Mouse (Mus musculus) Muller cell, postnatal 12 days (primary cell): Measurements from ENCODE around the gene Papss2.

ENCODE experiments used
- DNase-seq: peaks from one replicate; pipeline ENCODE4 v3.0.0-alpha.2; 2015; ENCODE audit errors: inconsistent ontology term

Papss2 gene

DNA sequence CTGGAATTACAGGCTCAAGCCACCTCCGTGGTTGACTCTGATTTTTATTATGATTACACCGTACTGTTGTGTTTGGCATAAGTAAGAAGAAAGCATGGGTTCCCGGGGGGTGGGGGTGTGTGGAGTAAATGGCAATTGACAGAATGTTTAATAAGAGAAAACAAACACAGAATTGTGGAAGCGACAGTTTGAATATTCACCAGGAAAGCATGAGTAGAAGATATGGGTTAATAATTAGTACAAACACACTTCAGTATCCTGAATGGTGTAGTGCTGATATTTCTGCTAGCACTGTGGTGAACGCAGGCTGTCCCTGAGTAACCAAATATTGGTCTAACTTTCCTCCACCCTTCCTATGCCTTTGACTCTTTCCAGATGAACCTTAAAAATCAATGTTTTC is 3.8 kb downstream of the Papss2 start:
- DNase-seq, result no peak

DNA sequence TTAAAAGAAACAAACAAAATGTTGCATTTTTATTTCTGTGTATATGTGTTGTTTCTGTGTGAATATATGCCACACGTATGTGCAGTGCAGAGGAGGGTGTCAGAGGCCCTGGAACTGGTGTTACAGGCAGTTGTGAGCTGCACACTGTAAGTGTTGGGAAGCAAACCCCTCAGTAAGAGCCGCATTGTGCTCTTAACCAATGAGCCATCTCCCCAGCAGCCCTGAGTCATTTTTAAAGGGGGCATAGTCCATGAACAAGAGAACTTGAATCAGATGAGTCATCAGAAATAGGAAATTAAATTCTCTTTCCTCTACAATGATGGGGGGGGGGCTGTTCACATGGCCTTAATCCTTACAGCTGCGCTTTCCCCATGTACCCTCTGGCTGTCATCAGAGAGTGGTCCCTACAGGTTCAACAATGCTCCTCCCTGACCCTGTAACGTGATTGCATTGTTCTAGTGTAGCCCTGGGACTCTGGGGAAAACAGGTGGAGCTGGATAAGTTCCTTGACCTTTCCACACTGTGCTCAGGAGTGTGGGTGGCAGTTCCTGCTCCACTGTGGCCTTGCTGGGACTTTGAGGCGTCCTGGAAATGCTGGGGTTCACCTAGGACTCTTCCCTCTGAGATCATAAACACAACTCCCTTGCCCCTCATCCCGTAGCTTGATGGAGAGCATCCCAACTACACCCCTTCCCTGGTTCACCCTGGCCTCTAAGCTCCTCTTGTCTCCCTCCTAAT is 5.6 kb downstream of the Papss2 start:
- no peak for DNase-seq

DNA sequence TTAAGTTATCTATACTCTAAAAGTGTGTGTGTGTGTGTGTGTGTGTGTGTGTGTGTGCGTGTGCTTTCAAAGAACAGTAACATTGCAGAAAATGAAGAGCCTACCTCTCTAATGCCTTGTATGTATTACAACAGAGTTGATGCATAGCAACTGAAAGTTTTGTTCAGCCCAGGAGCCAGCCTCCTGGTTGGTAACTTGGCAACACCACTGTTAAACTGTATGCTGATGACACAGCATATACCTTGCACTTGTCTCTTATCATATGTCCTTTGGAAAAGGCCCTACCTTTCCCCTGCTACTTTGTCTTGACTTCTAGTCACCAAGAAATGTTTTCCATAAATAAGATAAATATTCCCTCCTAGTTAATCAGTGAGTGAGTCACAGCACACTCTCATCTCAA is 7.9 kb downstream of the Papss2 start:
- DNase-seq, result no peak

GRCm38 (mm10) chr19:32604127-32604526 is 8.5 kb downstream of the Papss2 start:
- DNase-seq, result no peak

GRCm38 (mm10) chr19:32604563-32605252 is 9.1 kb downstream of the Papss2 start:
- DNase-seq, result no peak

GRCm38 (mm10) chr19:32606227-32606827 is 10.7 kb downstream of the Papss2 start:
- no peak for DNase-seq

DNA sequence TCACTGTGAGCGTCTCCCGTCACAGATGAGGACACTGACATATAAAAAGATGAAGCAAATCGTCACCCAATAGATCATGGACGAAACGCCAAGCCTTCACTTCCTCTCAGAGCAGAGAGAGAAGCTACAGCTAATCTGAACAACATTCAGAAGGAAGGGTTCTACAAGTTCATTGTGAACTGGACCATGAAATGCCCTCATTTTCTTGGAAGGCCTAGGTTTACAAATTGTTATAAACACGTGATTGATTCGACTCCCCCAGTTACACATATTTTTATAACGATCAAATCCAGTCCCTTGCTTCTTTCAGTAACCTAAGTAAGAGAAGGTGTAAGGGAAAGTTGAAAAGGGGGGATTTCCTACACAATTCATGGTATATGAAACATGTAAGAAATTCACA is 11.4 kb downstream of the Papss2 start:
- no peak for DNase-seq

DNA sequence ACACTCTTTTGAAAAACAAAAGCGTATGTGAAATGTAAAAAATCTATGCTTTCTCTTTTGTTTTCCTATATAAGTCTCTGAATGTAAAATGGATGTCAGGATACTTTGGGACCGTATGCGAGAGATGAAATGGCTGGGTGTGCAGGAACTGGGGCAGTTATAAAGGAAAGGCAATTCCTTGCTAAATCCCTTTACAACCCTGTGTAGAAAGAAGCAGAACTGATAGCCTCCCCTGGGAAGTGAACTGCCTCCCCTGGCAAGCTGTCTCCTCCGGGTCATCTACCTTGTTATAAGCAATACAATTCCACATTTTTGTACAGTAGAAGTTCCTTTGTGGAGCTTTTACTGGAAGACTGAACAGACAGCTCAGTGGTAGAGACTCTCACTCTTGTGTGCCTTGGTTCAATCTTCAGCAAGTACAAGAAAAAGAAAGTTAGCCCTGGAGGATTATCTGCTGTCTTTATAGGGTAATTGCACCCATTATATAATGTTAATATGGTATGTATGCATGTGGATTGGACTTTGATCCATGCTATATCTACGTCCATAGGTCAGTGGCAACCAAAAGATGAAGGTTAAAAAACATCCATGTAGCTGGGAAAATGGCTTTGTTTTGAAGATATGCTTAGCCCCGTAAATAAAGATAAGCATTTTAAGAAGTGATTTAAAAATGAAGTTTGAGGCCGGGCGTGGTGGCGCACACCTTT is 15.9 kb downstream of the Papss2 start:
- no peak for DNase-seq

GRCm38 (mm10) chr19:32614046-32614771 is 18.6 kb downstream of the Papss2 start:
- no peak for DNase-seq

DNA sequence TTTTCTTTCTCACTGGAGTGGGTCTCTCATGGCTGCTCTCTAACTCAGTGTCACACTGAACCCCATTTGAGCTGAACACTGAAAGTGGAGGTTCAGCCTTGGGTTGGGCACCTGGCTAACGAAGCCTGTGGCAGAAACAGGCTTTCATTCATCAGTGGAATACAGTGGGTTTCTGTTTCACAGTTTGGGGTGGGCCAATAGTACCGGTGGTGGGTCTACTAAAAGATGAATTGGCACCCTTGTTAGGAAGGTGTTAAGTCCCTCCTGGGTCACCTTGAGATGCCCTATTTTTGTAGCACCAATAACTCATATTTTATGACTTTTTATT is 19.1 kb downstream of the Papss2 start:
- no peak for DNase-seq

- no peak for DNase-seq
Measured at GRCm38 (mm10) chr19:32616646-32617045, 21.1 kb downstream of the Papss2 start.

DNA sequence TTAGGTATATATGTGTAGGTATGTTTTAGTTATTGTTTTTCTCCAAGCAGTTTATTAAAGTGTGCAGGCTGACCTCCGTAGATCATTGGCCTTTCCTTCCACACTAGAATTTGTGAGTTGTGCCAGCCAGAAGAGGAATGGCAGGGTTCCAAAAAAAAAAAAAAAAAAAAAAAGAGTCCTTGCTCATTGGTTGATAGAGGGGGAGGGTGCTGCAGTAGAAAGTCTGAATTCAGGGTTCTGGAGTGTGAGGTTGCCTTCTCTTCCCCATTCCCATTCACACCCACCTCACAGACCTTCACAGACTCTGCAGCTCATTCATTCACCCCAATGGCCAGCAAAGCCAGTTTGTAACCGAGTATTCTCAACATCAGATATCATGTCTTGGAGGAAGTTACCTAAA is 24.1 kb downstream of the Papss2 start:
- no peak for DNase-seq

DNA sequence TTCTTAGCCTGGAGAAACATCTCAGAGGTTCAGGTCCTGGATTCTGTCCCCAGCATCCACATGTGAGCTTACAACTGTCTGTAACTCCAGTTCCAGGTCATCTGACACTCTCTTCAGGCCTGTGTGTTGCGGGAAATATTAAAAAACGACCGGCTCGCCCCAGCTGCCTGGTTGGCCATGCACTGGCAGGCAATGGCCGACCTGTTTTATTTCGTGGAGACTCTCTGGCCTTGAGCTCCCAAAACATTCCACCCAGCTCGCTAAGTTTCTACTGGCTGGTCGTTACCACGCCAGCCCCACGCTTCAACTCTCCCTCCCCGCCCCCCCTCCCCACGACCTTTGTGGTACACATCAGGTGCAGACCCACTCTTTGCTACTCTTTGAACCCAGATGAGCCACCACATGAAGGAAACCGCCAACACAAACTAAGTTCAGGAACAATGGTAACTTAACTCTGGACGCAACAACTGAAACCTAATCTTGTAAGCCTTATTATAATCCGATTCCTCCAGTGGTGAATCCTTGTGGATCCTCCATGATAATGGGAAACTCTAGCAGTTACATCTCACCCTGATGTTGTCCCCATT is 25.4 kb downstream of the Papss2 start:
- DNase-seq, result no peak

DNA sequence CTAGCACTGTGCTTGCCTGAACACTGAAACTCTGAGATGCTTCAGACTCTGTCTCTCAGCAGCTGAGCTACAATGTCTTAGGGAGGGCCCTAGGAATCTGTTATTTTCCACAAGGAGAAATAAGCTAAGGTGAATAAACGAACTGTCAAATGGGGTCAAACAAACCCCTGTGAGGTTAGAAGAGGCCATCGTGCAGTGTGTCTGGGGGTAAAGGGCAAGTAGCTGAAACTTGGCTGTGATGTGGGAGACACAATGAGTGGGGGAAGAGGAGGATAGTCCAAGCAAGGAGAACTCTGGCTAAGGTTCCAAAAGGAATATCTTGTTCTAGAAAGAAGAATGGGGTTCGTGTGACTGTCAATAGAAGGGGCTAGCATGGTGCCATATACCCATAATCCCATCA is 26.6 kb downstream of the Papss2 start:
- DNase-seq, result no peak

DNA sequence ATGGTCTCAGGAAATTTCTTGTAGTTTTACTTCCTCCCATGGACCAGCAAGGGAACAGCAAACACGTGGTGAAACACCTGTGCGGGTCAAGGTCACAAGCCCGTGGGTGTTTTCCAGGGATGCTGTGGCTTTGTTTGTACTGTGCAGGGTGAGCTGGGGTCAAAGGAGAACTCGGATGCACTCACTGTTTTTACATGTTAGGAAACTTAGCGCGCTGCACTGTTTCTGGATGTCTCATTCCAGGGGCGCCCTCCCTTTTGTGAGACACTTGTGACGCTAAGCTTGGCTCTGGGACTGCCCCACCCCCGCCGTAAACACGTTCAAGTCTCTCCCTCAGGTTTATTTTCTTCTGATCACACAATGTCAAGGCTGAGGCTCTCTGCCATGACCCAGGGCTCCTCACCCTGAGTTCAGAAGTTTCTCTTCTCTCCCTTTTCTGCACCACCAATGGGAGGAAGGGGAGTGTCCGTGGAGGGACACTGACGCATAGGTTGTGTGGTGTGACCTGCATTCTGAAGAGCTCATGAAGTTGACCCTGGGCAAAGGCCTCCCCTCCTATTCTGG is 31.3 kb downstream of the Papss2 start:
- DNase-seq, result no peak

- no peak for DNase-seq
Measured at GRCm38 (mm10) chr19:32627631-32628030, 32.0 kb downstream of the Papss2 start.

DNA sequence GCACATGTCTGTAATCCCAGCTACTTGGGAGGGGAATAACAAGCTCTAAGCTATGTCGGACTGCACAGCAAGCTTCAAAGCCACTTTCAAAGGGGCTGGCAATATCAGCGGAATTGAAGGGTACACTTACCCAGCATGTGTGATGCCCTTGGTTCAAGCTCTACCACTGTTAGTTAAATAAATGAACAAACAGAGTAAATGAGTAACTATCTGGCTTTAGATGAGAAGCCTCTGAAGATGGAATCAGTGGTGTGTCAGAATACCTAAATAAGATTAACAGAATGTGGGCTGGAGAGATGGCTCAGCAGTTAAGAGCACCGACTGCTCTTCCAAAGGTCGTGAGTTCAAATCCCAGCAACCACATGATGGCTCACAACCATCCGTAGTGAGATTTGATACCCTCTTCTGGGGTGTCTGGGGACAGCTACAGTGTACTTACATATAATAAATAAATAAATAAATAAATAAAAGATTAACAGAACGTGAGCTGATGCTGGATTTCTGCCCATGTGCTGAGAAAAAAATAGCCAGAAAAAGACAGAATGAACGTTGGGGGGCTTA is 33.1 kb downstream of the Papss2 start:
- DNase-seq, result no peak

DNA sequence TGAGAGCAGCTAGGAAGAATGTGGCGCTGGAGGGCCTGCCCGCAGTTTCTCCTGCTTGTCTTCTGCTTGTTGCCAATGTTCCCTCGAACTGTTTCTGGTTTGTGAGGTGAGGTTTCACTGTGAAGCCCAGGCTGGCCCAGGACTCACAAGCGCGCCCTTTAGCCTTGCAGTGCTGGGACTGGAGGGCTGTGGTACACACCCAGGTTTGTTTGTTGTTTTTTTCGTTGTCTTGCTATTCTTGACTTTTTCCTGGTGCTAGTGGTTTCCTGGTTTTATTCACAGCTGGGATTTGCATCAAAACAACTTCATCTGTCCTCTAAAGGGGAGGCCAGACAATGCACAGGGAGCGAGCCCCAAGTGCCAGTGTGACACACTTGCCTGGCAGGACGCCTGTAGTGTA is 39.3 kb downstream of the Papss2 start:
- no peak for DNase-seq

- DNase-seq, result no peak
Measured at GRCm38 (mm10) chr19:32637357-32638275, 42.0 kb downstream of the Papss2 start.
